Mouse (Mus musculus) lung, embryonic 14.5 days (tissue): Measurements from ENCODE around the gene Sync. TPM values are rescaled to one million over a fixed set of nuclear protein-coding genes. Genes with fewer than 3 reads are reported as not detected.

Experiments used
- ATAC-seq: fragments of 200-750 bp; cut with Nextera tagmentation; 2 replicates; pipeline ENCODE4 v1.8.0; 2017; ENCODE audit warnings: mild to moderate bottlenecking, moderate TSS enrichment, moderate library complexity; ENCODE audit not compliant: insufficient read depth
- DNase-seq: peaks from one replicate; pipeline ENCODE4 v3.0.0-alpha.2; 2015
- H3K27ac ChIP-seq: fragments of 300-500 bp; sonication (generic); 2 replicates; pipeline ENCODE4 v1.5.1; 2014; ENCODE audit warnings: low read depth, mild to moderate bottlenecking, moderate library complexity
- H3K27me3 ChIP-seq: fragments of 300-500 bp; sonication (generic); 2 replicates; pipeline ENCODE4 v1.6.1; 2014; ENCODE audit warnings: low read length, control low read depth; ENCODE audit not compliant: insufficient read depth
- H3K36me3 ChIP-seq: fragments of 300-500 bp; sonication (generic); 2 replicates; pipeline ENCODE4 v1.6.1; 2014; ENCODE audit warnings: control low read depth; ENCODE audit not compliant: insufficient read depth
- H3K4me1 ChIP-seq: fragments of 300-500 bp; sonication (generic); 2 replicates; pipeline ENCODE4 v1.6.1; 2014; ENCODE audit warnings: antibody characterized with exemption, control low read depth; ENCODE audit not compliant: insufficient read depth
- H3K4me2 ChIP-seq: fragments of 300-500 bp; sonication (generic); 2 replicates; pipeline ENCODE4 v1.6.1; 2014; ENCODE audit warnings: mild to moderate bottlenecking
- H3K4me3 ChIP-seq: fragments of 300-500 bp; sonication (generic); 2 replicates; pipeline ENCODE4 v1.5.1; 2014; ENCODE audit warnings: low read depth, low read length
- H3K9ac ChIP-seq: fragments of 300-500 bp; sonication (generic); 2 replicates; pipeline ENCODE4 v1.6.1; 2014
- H3K9me3 ChIP-seq: fragments of 300-500 bp; sonication (generic); 2 replicates; pipeline ENCODE4 v1.6.1; 2016; ENCODE audit warnings: low read depth, low read length, control low read depth
- CTCF ChIP-seq: IDR thresholded peaks from 2 replicates; pipeline ENCODE4 v1.5.1; 2016; ENCODE audit warnings: antibody characterized with exemption, low read depth
- WGBS: fragments of 180-500 bp; shearing (Covaris S2); extraction: QIAGEN DNeasy Blood & Tissue Kit; methylation state at CpG from one replicate; pipeline ENCODE4 v1.1.7; 2014; 5-methylcytosine and 5-hydroxymethylcytosine counted together
- polyA plus RNA-seq: library from polyadenylated mRNA; unstranded; fragments of >200 nt; fragmentation: Nextera tagmentation; extraction: Ambion mirVana; gene quantifications from 2 replicates; pipeline ENCODE4 v1.2.1, GENCODE M21; 2014

Gene Sync
- 0.33 and 0.54 TPM in 2 replicates for polyA plus RNA-seq

DNA sequence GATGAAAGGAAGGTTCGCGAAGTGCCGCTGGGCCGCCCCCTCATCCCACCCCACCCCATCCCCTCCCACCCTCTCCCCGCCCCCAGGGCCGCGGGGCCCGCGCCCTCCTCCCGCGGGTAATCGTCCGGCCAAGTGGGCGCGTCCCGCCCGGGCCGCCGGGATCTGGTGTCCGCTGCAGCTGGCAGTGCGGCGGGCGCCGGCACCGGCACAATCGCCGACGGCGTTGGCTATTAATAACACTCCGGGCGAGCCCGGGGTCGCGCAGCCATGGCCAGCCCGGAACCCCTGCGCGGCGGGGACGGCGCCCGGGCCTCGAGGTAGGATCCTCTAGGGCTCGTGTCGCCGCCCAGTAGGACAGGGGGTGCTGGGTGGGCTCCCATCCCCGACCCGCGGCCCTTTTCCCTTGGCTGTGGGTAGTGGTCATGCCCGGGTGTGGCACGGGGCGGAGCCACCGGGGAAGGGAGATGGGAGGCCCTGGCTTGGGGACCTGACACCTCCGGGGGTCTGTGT, at the start of gene Sync:
Gene Sync, plus strand, starts transcription at position 146 of the 510 bp plus-strand sequence.
- Histone ChIP-seq H3K4me2 (peak within 1 kb of the TSS; percentile 97), H3K9ac (peak within 1 kb of the TSS; percentile 54), H3K4me3 (peak within 1 kb of the TSS; percentile 46), H3K9me3 (no peaks in the 10 kb centered on the region), H3K36me3 (no peaks in the 10 kb centered on the region), H3K4me1 (peaks cover 10% of the 10 kb centered on the region; the same call in 1 of the 2 replicates), H3K27me3 (peaks cover 20% of the 10 kb centered on the region), H3K27ac (no peak within 1 kb of the TSS)
- peak; percentile 47 for DNase-seq
- no peak for TF ChIP-seq CTCF
- under 1% methylated on average over 46 of the region's 53 CpGs for WGBS
- ATAC-seq, result peak; percentile 55; the same call in 1 of the 2 replicates

DNA sequence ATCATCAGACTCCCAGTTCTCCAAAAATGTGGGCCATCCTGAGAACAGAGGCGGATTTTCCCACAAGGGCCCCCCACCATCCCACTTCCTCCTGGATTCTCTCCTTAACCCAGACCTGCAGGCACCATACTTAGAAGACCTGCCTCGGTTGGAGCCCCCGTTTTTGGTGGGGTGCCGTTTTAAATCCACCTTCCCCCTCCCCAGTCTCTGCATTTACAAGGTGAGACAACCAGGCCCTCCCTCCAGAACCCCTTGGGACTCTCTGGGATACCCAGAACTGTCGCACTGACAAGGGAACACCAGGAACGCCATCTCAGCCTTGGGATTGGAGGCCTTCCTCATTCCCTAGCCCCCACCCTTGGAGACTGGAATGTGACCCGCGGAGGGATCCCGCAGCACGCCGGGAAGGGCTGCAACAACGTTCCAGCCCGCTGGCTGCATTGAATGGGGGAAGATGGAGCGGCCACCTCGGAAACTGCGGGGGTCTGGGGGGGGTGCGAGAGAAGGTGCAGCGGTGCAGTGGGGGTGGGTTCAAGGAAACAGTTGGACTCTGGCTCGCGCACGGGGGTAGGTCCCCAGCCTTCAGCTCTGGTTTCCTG, 49.5 kb upstream of the Sync start:
- H3K4me2 ChIP-seq, result peak overlapping the region; percentile 81
- H3K27ac ChIP-seq, result no peak overlapping the region
- H3K36me3 ChIP-seq, result no peaks in the 10 kb centered on the region
- peaks cover 15% of the 10 kb centered on the region; the same call in 1 of the 2 replicates for H3K4me1 ChIP-seq
- no peak for ATAC-seq
- DNase-seq, result peak; percentile 73
- H3K9me3 ChIP-seq, result no peaks in the 10 kb centered on the region
- 8% methylated on average over 21 of the region's 21 CpGs for WGBS
- H3K4me3 ChIP-seq, result peak overlapping the region; percentile 64
- TF ChIP-seq CTCF, result no peak
- no peaks in the 10 kb centered on the region for H3K27me3 ChIP-seq
- peak overlapping the region; percentile 50 for H3K9ac ChIP-seq

DNA sequence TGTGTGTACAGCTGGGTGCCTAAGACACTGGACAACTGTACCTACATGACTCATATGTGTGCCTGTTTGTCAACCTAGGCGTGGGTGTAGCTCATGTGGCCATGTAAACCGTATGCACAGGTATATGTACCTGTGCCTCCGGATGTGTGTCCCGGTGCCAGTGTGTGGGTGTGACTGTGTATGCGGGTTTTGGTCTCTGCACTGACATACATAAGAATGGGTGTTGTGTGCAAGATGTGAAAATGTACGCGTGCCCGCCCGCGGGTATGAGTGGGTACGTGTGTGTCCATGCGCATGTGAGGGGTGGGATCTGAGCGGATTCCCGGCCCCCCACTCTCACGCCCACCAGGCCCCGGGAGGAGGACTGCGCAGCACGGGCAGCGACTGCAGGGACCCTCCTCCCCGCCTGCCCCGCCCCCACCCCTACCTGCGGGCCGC, 48.8 kb upstream of the Sync start:
- Histone ChIP-seq H3K4me2 (peak overlapping the region; percentile 81), H3K9me3 (no peaks in the 10 kb centered on the region), H3K9ac (peak overlapping the region; percentile 50), H3K27ac (no peak overlapping the region), H3K4me3 (peak overlapping the region; percentile 64), H3K27me3 (no peaks in the 10 kb centered on the region), H3K4me1 (peaks cover 15% of the 10 kb centered on the region; the same call in 1 of the 2 replicates), H3K36me3 (no peaks in the 10 kb centered on the region)
- no peak for TF ChIP-seq CTCF
- under 1% methylated on average over 23 of the region's 23 CpGs for WGBS
- no peak for DNase-seq
- peak; percentile 16 for ATAC-seq

DNA sequence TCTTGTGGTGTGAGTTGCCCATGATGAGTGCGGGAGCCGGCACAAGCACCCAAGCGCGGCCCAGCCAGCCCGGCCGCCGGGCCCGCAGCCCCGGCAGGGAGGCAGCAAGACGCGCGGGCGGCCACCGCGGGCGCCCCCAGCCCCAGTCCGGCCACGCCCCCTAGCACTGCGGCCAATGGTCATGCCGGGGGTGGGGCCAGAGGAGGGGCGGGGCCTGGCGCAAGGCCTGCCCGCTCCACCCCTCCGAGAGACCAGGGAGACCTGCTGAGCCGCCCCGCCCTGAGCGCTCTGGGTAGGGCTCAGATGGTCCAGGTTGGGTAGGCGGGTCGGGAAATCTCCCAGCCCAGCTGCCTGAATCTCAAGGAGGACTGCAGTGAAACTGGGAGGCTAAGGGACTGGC, 48.3 kb upstream of the Sync start:
- H3K36me3 ChIP-seq, result no peaks in the 10 kb centered on the region
- peak overlapping the region; percentile 64 for H3K4me3 ChIP-seq
- 1% methylated on average over 29 of the region's 29 CpGs for WGBS
- peak overlapping the region; percentile 81 for H3K4me2 ChIP-seq
- H3K9me3 ChIP-seq, result no peaks in the 10 kb centered on the region
- H3K27me3 ChIP-seq, result no peaks in the 10 kb centered on the region
- H3K4me1 ChIP-seq, result peaks cover 14% of the 10 kb centered on the region; the same call in 1 of the 2 replicates
- no peak overlapping the region for H3K27ac ChIP-seq
- TF ChIP-seq CTCF, result no peak
- peak; percentile 90 for DNase-seq
- H3K9ac ChIP-seq, result peak overlapping the region; percentile 50
- ATAC-seq, result peak; percentile 87

DNA sequence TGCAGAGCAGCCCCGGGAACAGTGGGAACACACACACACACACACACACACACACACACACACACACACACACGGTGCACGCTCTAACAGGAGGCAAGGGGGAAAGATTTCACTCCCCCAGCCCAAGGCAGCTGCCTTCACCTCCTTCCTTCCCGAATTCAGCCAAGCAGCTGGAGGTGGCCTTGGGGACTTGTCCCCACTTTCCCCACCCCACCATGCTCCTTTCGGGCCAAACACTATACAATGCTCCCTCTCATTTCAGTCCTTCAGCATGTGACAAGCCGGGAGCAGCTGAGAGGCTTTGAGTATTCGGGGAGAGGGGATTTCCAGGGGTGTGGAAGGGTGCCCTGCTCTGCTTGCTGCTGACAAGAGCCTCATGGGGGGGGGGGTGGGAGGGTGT, 45.5 kb upstream of the Sync start:
- Histone ChIP-seq H3K9me3 (no peaks in the 10 kb centered on the region), H3K36me3 (no peaks in the 10 kb centered on the region), H3K27ac (peak overlapping the region; percentile 54; the same call in 1 of the 2 replicates), H3K4me1 (peaks cover 5% of the 10 kb centered on the region; the same call in 1 of the 2 replicates), H3K27me3 (peaks cover 14% of the 10 kb centered on the region), H3K4me3 (no peak overlapping the region), H3K4me2 (peak overlapping the region; percentile 12; the same call in 1 of the 2 replicates), H3K9ac (no peak overlapping the region)
- ATAC-seq (no peak), DNase-seq (no peak)
- 26% methylated on average over 7 of the region's 7 CpGs for WGBS
- no peak for TF ChIP-seq CTCF

DNA sequence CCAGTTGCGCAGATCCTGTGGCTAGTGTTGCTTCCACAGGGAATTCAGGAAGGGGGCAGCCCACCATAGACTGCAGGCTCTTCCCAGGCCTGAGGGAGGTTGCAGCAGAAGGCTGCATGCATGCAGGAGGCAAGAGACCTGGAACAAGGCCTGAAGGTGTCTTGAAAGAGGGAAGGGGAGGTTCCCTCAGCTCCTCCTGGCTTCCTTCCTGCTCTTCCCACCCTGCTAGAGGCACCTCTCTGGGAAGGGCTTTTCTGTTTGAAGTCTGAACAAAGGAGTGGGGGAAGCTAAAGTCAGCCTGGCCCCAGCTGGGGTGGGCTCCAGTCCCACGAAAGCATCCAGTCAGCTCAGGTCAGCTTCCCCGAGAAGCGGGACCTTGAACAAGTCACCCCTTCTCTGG, 45.1 kb upstream of the Sync start:
- Histone ChIP-seq H3K27me3 (peaks cover 18% of the 10 kb centered on the region), H3K4me1 (peaks cover 5% of the 10 kb centered on the region; the same call in 1 of the 2 replicates), H3K9ac (no peak overlapping the region), H3K36me3 (no peaks in the 10 kb centered on the region), H3K4me3 (no peak overlapping the region), H3K9me3 (no peaks in the 10 kb centered on the region), H3K27ac (peak overlapping the region; percentile 54; the same call in 1 of the 2 replicates), H3K4me2 (peak overlapping the region; percentile 12; the same call in 1 of the 2 replicates)
- no peak for ATAC-seq
- no peak for DNase-seq
- WGBS, result 37% methylated on average over 4 of the region's 4 CpGs
- TF ChIP-seq CTCF, result no peak

DNA sequence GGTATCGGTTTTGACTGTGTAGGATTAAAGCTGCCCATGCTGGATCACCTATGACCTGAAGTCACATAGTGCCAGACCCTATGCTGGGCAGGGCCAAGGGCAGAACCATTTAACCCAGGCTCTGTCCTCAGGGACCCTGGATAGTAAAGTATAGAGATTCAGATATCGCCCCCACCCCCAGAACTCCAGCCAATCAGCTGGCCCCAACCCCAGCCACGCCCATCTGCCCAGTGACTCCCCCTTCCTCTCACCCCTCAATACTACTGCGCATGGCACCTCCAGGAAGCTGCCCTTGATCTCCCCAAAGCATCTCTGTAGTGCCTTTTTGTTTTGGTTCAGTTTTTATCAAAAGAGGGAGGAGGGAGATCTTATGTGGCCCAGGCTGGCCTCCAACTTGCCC, 44.7 kb upstream of the Sync start:
- Histone ChIP-seq H3K9me3 (no peaks in the 10 kb centered on the region), H3K27me3 (peaks cover 23% of the 10 kb centered on the region), H3K27ac (peak overlapping the region; percentile 54; the same call in 1 of the 2 replicates), H3K9ac (no peak overlapping the region), H3K4me3 (no peak overlapping the region), H3K4me2 (peak overlapping the region; percentile 12; the same call in 1 of the 2 replicates), H3K4me1 (peaks cover 5% of the 10 kb centered on the region; the same call in 1 of the 2 replicates), H3K36me3 (no peaks in the 10 kb centered on the region)
- no peak for ATAC-seq
- WGBS, result 34% methylated on average over 4 of the region's 4 CpGs
- DNase-seq, result no peak
- TF ChIP-seq CTCF, result no peak
